In the genomic region with DNA sequence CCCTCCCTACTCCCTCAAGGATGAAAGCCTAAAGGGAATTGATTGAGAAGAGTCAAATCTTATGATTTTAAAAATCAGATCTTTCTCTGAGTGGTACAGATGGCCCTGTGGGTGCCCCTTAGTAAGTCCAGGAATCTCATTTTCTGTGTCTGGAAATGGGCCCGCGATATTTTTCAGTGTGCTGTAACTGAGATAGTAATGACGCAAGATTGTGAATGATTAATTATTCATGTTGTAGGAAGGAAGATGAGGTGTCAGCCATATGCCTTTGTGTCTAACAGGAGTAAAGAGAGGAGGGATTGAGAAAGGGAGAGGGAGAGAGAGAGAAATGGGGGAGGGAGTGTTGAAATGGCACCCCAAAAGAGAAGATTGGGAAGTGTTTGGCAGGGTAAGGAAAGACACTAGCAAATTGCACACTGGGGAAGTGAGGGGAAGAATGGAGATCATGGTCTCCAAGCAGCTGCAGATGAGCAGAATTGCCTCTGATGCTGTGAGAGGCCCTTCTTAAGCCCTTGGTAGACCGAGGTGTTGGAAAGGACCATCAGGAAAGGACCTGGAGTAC, we compare ENCODE assay signal across 17 mouse cellular contexts. TPM values are rescaled to one million over a fixed set of nuclear protein-coding genes. Genes with fewer than 3 reads are reported as not detected.
DNase-seq lines count a peak whose midpoint lies in the region; ATAC-seq lines count a peak whose summit lies in the region.
"Had no signal": no experiment of that assay in that cellular context is flagged by ENCODE, and none has a peak within 500 bp of the region (broad histone marks: within the 10 kb centered on the region; RNA-seq: fewer than 3 reads in every experiment).

No protein-coding gene starts in this region.

- peak overlapping the region; percentile 67 for H3K27ac ChIP-seq in neural tube, embryonic 11.5 days (ENCODE audit: low read depth, low read length)
- peak overlapping the region; percentile 83 for H3K27ac ChIP-seq in hindbrain, embryonic 11.5 days (ENCODE audit: low read depth, low read length)
- peak overlapping the region; percentile 92 for H3K27ac ChIP-seq in midbrain, embryonic 12.5 days (replicated peaks)
- peak overlapping the region; percentile 90 for H3K27ac ChIP-seq in neural tube, embryonic 15.5 days (replicated peaks)
- H3K27ac ChIP-seq: embryonic facial prominence, embryonic 13.5 days; heart, embryonic 13.5 days; liver, embryonic 13.5 days had no signal

- no peaks in the 10 kb centered on the region for H3K9me3 ChIP-seq in neural tube, embryonic 11.5 days (ENCODE audit: control insufficient read depth, low read length)
- H3K9me3 ChIP-seq in hindbrain, embryonic 11.5 days (ENCODE audit: control insufficient read depth, low read length) = no peaks in the 10 kb centered on the region
- no peaks in the 10 kb centered on the region for H3K9me3 ChIP-seq in midbrain, embryonic 12.5 days
- no peaks in the 10 kb centered on the region for H3K9me3 ChIP-seq in neural tube, embryonic 15.5 days (replicated peaks)
- H3K9me3 ChIP-seq: embryonic facial prominence, embryonic 13.5 days; heart, embryonic 13.5 days; liver, embryonic 13.5 days had no signal

- intact Hi-C loops in heart, postnatal 25 days (cut with DNase I) = no loop called here

- no peaks in the 10 kb centered on the region for H3K36me3 ChIP-seq in neural tube, embryonic 11.5 days (ENCODE audit: control insufficient read depth, insufficient read depth, low read length)
- H3K36me3 ChIP-seq in hindbrain, embryonic 11.5 days (ENCODE audit: control insufficient read depth, insufficient read depth, low read length) = no peaks in the 10 kb centered on the region
- no peaks in the 10 kb centered on the region for H3K36me3 ChIP-seq in midbrain, embryonic 12.5 days
- H3K36me3 ChIP-seq in neural tube, embryonic 15.5 days = no peaks in the 10 kb centered on the region
- H3K36me3 ChIP-seq: embryonic facial prominence, embryonic 13.5 days; heart, embryonic 13.5 days; liver, embryonic 13.5 days had no signal

- H3K27me3 ChIP-seq in neural tube, embryonic 11.5 days (ENCODE audit: control insufficient read depth, insufficient read depth, low read length) = peaks cover 79% of the 10 kb centered on the region
- peaks cover 64% of the 10 kb centered on the region for H3K27me3 ChIP-seq in hindbrain, embryonic 11.5 days (ENCODE audit: control insufficient read depth, insufficient read depth, low read length)
- H3K27me3 ChIP-seq in midbrain, embryonic 12.5 days = peaks cover 69% of the 10 kb centered on the region
- peaks cover 36% of the 10 kb centered on the region for H3K27me3 ChIP-seq in neural tube, embryonic 15.5 days (replicated peaks)

- peak overlapping the region; percentile 54 for H3K9ac ChIP-seq in neural tube, embryonic 11.5 days (ENCODE audit: low read length)
- H3K9ac ChIP-seq in hindbrain, embryonic 11.5 days (ENCODE audit: low read depth, low read length) = peak overlapping the region; percentile 61
- H3K9ac ChIP-seq in midbrain, embryonic 12.5 days (replicated peaks) = peak overlapping the region; percentile 70
- H3K9ac ChIP-seq in neural tube, embryonic 15.5 days (replicated peaks) = peak overlapping the region; percentile 51
- H3K9ac ChIP-seq: embryonic facial prominence, embryonic 13.5 days; heart, embryonic 13.5 days; liver, embryonic 13.5 days had no signal

- H3K4me3 ChIP-seq in neural tube, embryonic 11.5 days (ENCODE audit: low read depth, low read length) = peak overlapping the region; percentile 25
- H3K4me3 ChIP-seq in hindbrain, embryonic 11.5 days (ENCODE audit: low read depth, low read length) = peak overlapping the region; percentile 32
- peak overlapping the region; percentile 40 for H3K4me3 ChIP-seq in midbrain, embryonic 12.5 days
- peak overlapping the region; percentile 45 for H3K4me3 ChIP-seq in neural tube, embryonic 15.5 days (replicated peaks)
- H3K4me3 ChIP-seq: embryonic facial prominence, embryonic 13.5 days; heart, embryonic 13.5 days; liver, embryonic 13.5 days had no signal

- peaks cover 3% of the 10 kb centered on the region; the same call in 1 of the 2 replicates for H3K4me1 ChIP-seq in neural tube, embryonic 11.5 days (ENCODE audit: control insufficient read depth, insufficient read depth, low read length)
- H3K4me1 ChIP-seq in hindbrain, embryonic 11.5 days (replicated peaks; ENCODE audit: control insufficient read depth, insufficient read depth, low read length) = 0 out of 2 replicates have a peak, but pooled peaks cover 3% of the 10 kb centered on the region
- H3K4me1 ChIP-seq in midbrain, embryonic 12.5 days = peaks cover 22% of the 10 kb centered on the region
- H3K4me1 ChIP-seq in neural tube, embryonic 15.5 days = peaks cover 7% of the 10 kb centered on the region; the same call in 1 of the 2 replicates
- H3K4me1 ChIP-seq: heart, embryonic 13.5 days; liver, embryonic 13.5 days had no signal

- peak overlapping the region; percentile 36 for H3K4me2 ChIP-seq in neural tube, embryonic 11.5 days (ENCODE audit: low read depth)
- peak overlapping the region; percentile 39; the same call in 1 of the 2 replicates for H3K4me2 ChIP-seq in hindbrain, embryonic 11.5 days (replicated peaks; ENCODE audit: low read depth, low read length)
- peak overlapping the region; percentile 53 for H3K4me2 ChIP-seq in midbrain, embryonic 12.5 days (replicated peaks)
- H3K4me2 ChIP-seq in neural tube, embryonic 15.5 days = peak overlapping the region; percentile 55
- H3K4me2 ChIP-seq: heart, embryonic 13.5 days; liver, embryonic 13.5 days had no signal

- no peak for ATAC-seq in neural tube, embryonic 11.5 days (ENCODE audit: insufficient read depth, low FRiP score, low TSS enrichment)
- ATAC-seq in hindbrain, embryonic 11.5 days (ENCODE audit: low FRiP score) = peak; percentile 12; the same call in 1 of the 2 replicates
- no peak for ATAC-seq in midbrain, embryonic 12.5 days (ENCODE audit: low FRiP score, low read depth)
- peak; percentile 51 for ATAC-seq in neural tube, embryonic 15.5 days (ENCODE audit: low FRiP score)
- ATAC-seq: Patski had no signal

- 1% methylated on average over 4 of the region's 4 CpGs for WGBS in neural tube, embryonic 11.5 days
- WGBS in hindbrain, embryonic 11.5 days = under 1% methylated on average over 4 of the region's 4 CpGs
- WGBS in midbrain, embryonic 12.5 days = 0% methylated on average over 4 of the region's 4 CpGs
- WGBS in neural tube, embryonic 15.5 days = under 1% methylated on average over 4 of the region's 4 CpGs

- DNase-seq in neural tube, embryonic 11.5 days (ENCODE audit: low spot score) = peak; percentile 21
- no peak for DNase-seq in neural tube, embryonic 10.5 days (ENCODE audit: extremely low spot score, low spot score)
- peak; percentile 32 for DNase-seq in hindbrain, embryonic 11.5 days (ENCODE audit: low spot score)
- DNase-seq in spleen, adult 18-20 months = no peak
- no peak for DNase-seq in spleen, postnatal 10 days (ENCODE audit: low spot score in 2 of 2)
- DNase-seq in heart, postnatal 25 days (ENCODE audit: low spot score) = no peak
- DNase-seq: kidney, adult 8-10 months; liver, embryonic 13.5 days had no signal

RNA-seq across cellular contexts. Expression of a gene that starts 2.6 kb away (rescaled TPM):
- polyA plus RNA-seq in neural tube, embryonic 11.5 days (2014; fragmentation: Nextera tagmentation; extraction: Ambion mirVana) = 29.8 and 32.0 TPM in 2 replicates
- 33.2 and 34.9 TPM in 2 replicates for polyA plus RNA-seq in hindbrain, embryonic 11.5 days (2014; fragmentation: Nextera tagmentation; extraction: Ambion mirVana)
- 52.6 and 59.0 TPM in 2 replicates for polyA plus RNA-seq in midbrain, embryonic 12.5 days (2016; fragmentation: Nextera tagmentation; extraction: Ambion mirVana)
- polyA plus RNA-seq in neural tube, embryonic 15.5 days (2015; fragmentation: Nextera tagmentation; extraction: Ambion mirVana) = 101 and 115 TPM in 2 replicates
- total RNA-seq in heart, postnatal 25 days (2021) = not detected
- total RNA-seq: hematopoietic stem cell, adult 5-6 weeks; neutrophil, adult 5-6 weeks had no signal
- polyA plus RNA-seq: limb, embryonic 11.5 days; Patski; spleen, adult 2 months had no signal

Comparison
In these comparisons a context has a peak if more than half of its experiments do, and no peak if none do; other contexts are left out.
1. ATAC-seq: peak in hindbrain, embryonic 11.5 days (single experiment) and neural tube, embryonic 15.5 days (single experiment); none in neural tube, embryonic 11.5 days (single experiment) and midbrain, embryonic 12.5 days (single experiment).
2. DNase-seq: peak in neural tube, embryonic 11.5 days (single experiment) and hindbrain, embryonic 11.5 days (single experiment); none in neural tube, embryonic 10.5 days (single experiment), spleen, adult 18-20 months (0 of 2), spleen, postnatal 10 days (0 of 2) and heart, postnatal 25 days (single experiment).
3. Peak in every context shown above with its lines, with median percentiles within 50 percentile points of each other: H3K27ac ChIP-seq, H3K4me2 ChIP-seq, H3K4me3 ChIP-seq and H3K9ac ChIP-seq.